Mouse (Mus musculus) kidney, embryonic 14.5 days (tissue): ENCODE data around the gene Gm21970. TPM values are rescaled to one million over a fixed set of nuclear protein-coding genes. Genes with fewer than 3 reads are reported as not detected.

Experiments used
- ATAC-seq: fragments of 200-750 bp; cut with Nextera tagmentation; 2 replicates; pipeline ENCODE4 v1.8.0; 2017; ENCODE audit warnings: moderate number of reproducible peaks, mild to moderate bottlenecking, moderate TSS enrichment, moderate library complexity; ENCODE audit not compliant: low FRiP score, low TSS enrichment
- H3K27ac ChIP-seq: fragments of 300-500 bp; sonication (generic); 2 replicates; pipeline ENCODE4 v1.5.1; 2014; ENCODE audit warnings: low read depth, mild to moderate bottlenecking, low read length, moderate library complexity, mixed read lengths
- H3K27me3 ChIP-seq: fragments of 300-500 bp; sonication (generic); 2 replicates; pipeline ENCODE4 v1.6.1; 2014; ENCODE audit warnings: mild to moderate bottlenecking, low read length; ENCODE audit not compliant: control insufficient read depth, insufficient read depth
- H3K36me3 ChIP-seq: fragments of 300-500 bp; sonication (generic); 2 replicates; pipeline ENCODE4 v1.6.1; 2014; ENCODE audit warnings: low read length, mixed read lengths; ENCODE audit not compliant: control insufficient read depth, insufficient read depth
- H3K4me1 ChIP-seq: fragments of 300-500 bp; sonication (generic); 2 replicates; pipeline ENCODE4 v1.6.1; 2014; ENCODE audit warnings: low read length, mixed read lengths; ENCODE audit not compliant: control insufficient read depth, insufficient read depth
- H3K4me2 ChIP-seq: fragments of 300-500 bp; sonication (generic); replicated peaks from 2 replicates; pipeline ENCODE4 v1.6.1; 2014; ENCODE audit warnings: low read depth, mild to moderate bottlenecking, low read length
- H3K4me3 ChIP-seq: fragments of 300-500 bp; sonication (generic); 2 replicates; pipeline ENCODE4 v1.5.1; 2014; ENCODE audit warnings: mild to moderate bottlenecking, low read length
- H3K9ac ChIP-seq: fragments of 300-500 bp; sonication (generic); 2 replicates; pipeline ENCODE4 v1.6.1; 2014; ENCODE audit warnings: low read depth, mild to moderate bottlenecking, low read length, moderate library complexity
- H3K9me3 ChIP-seq: fragments of 300-500 bp; sonication (generic); 2 replicates; pipeline ENCODE4 v1.6.1; 2016; ENCODE audit warnings: low read length; ENCODE audit not compliant: control insufficient read depth
- WGBS: fragments of 180-500 bp; shearing (Covaris S2); extraction: QIAGEN DNeasy Blood & Tissue Kit; methylation state at CpG from one replicate; pipeline ENCODE4 v1.1.7; 2014; 5-methylcytosine and 5-hydroxymethylcytosine counted together
- polyA plus RNA-seq: library from polyadenylated mRNA; unstranded; fragments of >200 nt; fragmentation: Nextera tagmentation; extraction: Ambion mirVana; gene quantifications from 2 replicates; pipeline ENCODE4 v1.2.1, GENCODE M21; 2014

Gm21970 gene
- polyA plus RNA-seq, 1 experiment from 2014 or later = not detected

DNA sequence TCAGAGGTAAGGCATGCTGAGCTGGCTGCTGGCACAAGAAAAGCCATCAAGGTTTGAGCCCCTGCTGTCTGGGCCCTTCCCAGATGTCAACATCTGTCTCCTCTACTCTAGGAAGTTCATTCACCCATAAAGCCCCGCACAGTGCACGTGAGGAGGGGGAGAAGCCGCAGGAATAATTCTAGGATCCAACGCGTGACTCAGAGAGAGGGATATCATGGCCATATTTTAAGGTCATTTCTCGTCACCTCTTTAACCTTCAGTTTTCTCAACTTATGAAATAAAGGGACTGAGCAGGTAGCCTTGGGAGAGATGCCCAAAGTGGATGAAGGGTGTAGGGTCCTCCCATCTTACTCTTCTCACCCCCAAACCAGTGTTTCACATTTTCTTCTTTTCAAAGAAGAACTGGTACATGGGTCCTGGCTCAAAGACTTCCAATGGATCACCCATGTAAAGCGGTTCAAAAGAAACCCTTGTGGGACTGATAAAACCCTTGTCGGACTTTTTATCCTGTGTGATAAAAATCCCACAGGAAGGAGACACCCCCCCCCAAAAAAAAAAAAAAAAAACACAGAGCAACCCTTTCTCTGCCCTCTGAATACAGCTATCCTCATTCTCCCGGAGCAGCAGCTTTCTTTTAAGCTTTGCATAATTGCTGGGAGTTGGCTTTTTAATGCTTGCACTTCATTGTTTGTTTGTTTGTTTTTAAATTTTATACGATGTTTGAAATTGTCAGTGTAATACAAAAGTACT lies 13.5 kb downstream of the Gm21970 start:
- H3K9me3 ChIP-seq = no peaks in the 10 kb centered on the region
- no peak overlapping the region for H3K4me3 ChIP-seq
- no peaks in the 10 kb centered on the region for H3K27me3 ChIP-seq
- H3K27ac ChIP-seq = no peak overlapping the region
- no peak for ATAC-seq
- H3K36me3 ChIP-seq = peaks cover 11% of the 10 kb centered on the region
- 59% methylated on average over 10 of the region's 10 CpGs for WGBS
- no peak overlapping the region for H3K4me2 ChIP-seq
- H3K9ac ChIP-seq = no peak overlapping the region
- no peaks in the 10 kb centered on the region for H3K4me1 ChIP-seq

DNA sequence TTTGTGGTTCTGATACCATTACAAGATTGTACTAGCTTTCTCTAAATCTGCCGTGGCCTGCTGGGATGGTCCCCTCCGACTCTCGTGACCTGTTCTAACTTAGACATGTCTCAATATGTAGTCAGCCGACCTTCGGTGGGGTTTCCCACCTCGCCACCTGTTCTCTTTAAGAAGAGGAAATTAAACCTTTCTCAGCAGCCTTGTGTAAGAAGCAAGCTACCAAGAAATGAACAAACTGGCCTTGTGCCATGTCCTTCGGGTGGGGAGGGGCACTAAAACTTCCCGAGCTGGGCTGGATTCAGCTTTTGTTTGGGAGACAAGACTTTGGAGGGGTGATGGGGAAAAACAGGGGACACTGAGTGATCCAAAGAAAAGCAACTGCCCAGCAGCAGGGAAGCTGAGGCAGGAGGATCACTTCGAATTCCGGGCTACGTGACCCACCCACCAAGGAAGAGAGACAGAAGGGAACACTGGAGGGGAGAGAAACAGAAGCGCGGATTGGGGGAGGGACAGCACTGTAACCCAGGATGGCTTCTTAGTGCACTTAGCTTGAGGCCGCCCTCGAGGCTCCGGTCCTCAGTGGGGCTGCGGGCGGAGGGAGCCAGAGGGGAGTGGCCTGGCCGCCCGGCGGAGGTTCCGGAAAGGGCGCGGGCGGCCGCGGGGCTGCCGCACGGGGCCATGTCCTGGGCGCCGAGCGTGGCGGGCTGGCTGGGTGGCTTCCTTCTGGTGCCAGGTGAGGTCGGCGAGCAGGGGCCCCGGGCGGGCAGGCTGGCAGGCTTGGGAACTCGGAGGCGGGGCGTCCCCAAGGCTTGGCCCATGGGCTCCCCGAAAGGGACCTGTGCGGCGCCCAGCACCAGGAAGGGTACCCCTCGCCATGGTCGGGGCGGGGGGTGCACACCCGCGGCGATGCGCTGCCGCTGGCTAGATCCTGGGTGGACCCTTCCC lies 14.4 kb downstream of the Gm21970 start, which contains the start of gene Il10rb:
Gene Il10rb, plus strand, starts transcription at position 525 of the 945 bp plus-strand sequence.
- Histone ChIP-seq H3K27ac (peak within 1 kb of the TSS; percentile 62; the same call in 1 of the 2 replicates), H3K4me2 (peak within 1 kb of the TSS; percentile 98), H3K9me3 (no peaks in the 10 kb centered on the region), H3K9ac (peak within 1 kb of the TSS; percentile 86), H3K27me3 (no peaks in the 10 kb centered on the region), H3K4me3 (peak within 1 kb of the TSS; percentile 78), H3K4me1 (no peaks in the 10 kb centered on the region), H3K36me3 (peaks cover 11% of the 10 kb centered on the region)
- 6% methylated on average over 43 of the region's 51 CpGs for WGBS
- ATAC-seq = peak; percentile 87

- peak overlapping the region; percentile 62; the same call in 1 of the 2 replicates for H3K27ac ChIP-seq
- no peaks in the 10 kb centered on the region for H3K27me3 ChIP-seq
- peak overlapping the region; percentile 78 for H3K4me3 ChIP-seq
- no peaks in the 10 kb centered on the region for H3K4me1 ChIP-seq
- H3K4me2 ChIP-seq = peak overlapping the region; percentile 98
- ATAC-seq = no peak
- H3K9ac ChIP-seq = peak overlapping the region; percentile 86
- 3% methylated on average over 13 of the region's 13 CpGs for WGBS
- H3K9me3 ChIP-seq = no peaks in the 10 kb centered on the region
- H3K36me3 ChIP-seq = peaks cover 12% of the 10 kb centered on the region
Observed at GRCm38 (mm10) chr16:91406585-91407220, 15.2 kb downstream of the Gm21970 start.

- Histone ChIP-seq H3K4me3 (no peak overlapping the region), H3K9me3 (no peaks in the 10 kb centered on the region), H3K4me2 (no peak overlapping the region), H3K36me3 (peaks cover 22% of the 10 kb centered on the region; the same call in 1 of the 2 replicates), H3K9ac (no peak overlapping the region), H3K4me1 (no peaks in the 10 kb centered on the region), H3K27me3 (no peaks in the 10 kb centered on the region), H3K27ac (0 out of 2 replicates have a peak overlapping the region, but pooled peaks have one; percentile 37)
- 45% methylated on average over 12 of the region's 12 CpGs for WGBS
- no peak for ATAC-seq
Observed at GRCm38 (mm10) chr16:91413102-91413844, 21.8 kb downstream of the Gm21970 start.

DNA sequence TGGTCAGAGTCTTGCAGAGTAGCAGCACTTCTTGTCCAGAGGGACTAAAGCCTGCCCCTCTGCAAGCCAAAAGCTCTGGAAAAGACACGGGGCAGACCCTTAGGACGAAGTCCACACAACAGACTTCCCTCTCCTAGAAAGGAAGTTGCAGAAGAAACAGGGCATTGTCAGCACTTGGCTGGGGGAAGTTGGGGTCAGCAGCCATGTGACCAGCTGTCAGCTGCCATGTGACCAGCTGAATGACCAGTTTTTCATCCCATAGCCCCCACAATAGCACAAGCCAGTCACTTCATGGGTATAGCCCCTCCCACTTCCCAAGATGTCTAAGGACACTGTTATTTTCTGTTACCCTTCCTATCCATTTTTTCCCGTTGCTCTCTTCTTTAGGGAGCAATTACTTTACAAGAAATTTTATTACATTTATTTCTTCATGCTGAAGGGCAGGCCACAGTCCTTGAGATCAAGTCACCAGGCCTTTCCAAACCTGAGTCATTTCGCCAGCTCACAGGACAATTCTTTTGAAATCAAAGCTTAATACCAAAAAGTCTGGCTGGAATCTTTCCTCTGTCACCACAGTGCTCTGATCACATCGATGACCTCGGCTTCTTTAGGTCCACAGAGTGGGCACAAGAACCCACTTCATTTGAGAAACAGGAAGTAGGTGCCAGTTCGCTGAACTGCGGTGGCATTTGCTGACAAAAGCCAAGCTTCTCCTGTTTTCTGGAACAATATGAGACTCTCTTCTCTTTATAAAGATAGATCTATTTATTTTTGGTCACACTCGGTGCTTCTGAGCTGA lies 24.1 kb downstream of the Gm21970 start:
- no peak overlapping the region for H3K4me3 ChIP-seq
- no peaks in the 10 kb centered on the region for H3K9me3 ChIP-seq
- ATAC-seq = no peak
- H3K4me2 ChIP-seq = no peak overlapping the region
- no peak overlapping the region for H3K9ac ChIP-seq
- peaks cover 24% of the 10 kb centered on the region; the same call in 1 of the 2 replicates for H3K36me3 ChIP-seq
- no peaks in the 10 kb centered on the region for H3K27me3 ChIP-seq
- no peaks in the 10 kb centered on the region for H3K4me1 ChIP-seq
- H3K27ac ChIP-seq = no peak overlapping the region
- WGBS = 84% methylated on average over 9 of the region's 9 CpGs

DNA sequence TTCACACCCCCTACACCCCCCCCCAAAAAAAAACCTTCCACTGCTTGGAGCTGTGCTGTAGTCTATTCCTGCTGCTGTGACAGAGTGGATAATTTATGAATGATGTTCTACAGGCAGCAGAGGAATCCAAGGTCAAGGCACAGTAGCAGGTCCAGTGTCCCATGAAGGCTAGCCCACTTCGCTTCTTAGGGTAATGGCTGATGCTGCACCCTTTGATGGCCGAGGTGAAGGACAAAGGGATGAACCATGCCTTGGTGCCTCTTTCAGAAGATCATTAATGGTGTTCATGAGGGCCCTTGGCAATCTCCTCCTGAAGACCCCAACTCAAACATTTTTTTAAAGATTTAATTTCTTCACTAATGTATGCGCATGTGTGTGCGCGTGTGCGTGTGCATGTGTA lies 24.8 kb downstream of the Gm21970 start:
- H3K4me1 ChIP-seq = no peaks in the 10 kb centered on the region
- WGBS = 94% methylated on average over 6 of the region's 6 CpGs
- H3K27me3 ChIP-seq = no peaks in the 10 kb centered on the region
- H3K4me2 ChIP-seq = no peak overlapping the region
- no peak overlapping the region for H3K9ac ChIP-seq
- no peak for ATAC-seq
- peaks cover 24% of the 10 kb centered on the region; the same call in 1 of the 2 replicates for H3K36me3 ChIP-seq
- H3K4me3 ChIP-seq = no peak overlapping the region
- H3K9me3 ChIP-seq = no peaks in the 10 kb centered on the region
- no peak overlapping the region for H3K27ac ChIP-seq

- WGBS = 67% methylated on average over 7 of the region's 7 CpGs
- no peak for ATAC-seq
- H3K36me3 ChIP-seq = peaks cover 24% of the 10 kb centered on the region
- no peak overlapping the region for H3K4me2 ChIP-seq
- H3K27me3 ChIP-seq = no peaks in the 10 kb centered on the region
- H3K9me3 ChIP-seq = no peaks in the 10 kb centered on the region
- no peak overlapping the region for H3K4me3 ChIP-seq
- H3K4me1 ChIP-seq = no peaks in the 10 kb centered on the region
- no peak overlapping the region for H3K9ac ChIP-seq
- no peak overlapping the region for H3K27ac ChIP-seq
Observed at GRCm38 (mm10) chr16:91416938-91417337, 25.4 kb downstream of the Gm21970 start.

GRCm38 (mm10) chr16:91418531-91418930 lies 27.0 kb downstream of the Gm21970 start:
- Histone ChIP-seq H3K27ac (no peak overlapping the region), H3K4me3 (no peak overlapping the region), H3K4me1 (no peaks in the 10 kb centered on the region), H3K9me3 (no peaks in the 10 kb centered on the region), H3K4me2 (no peak overlapping the region), H3K27me3 (no peaks in the 10 kb centered on the region), H3K9ac (no peak overlapping the region), H3K36me3 (peaks cover 28% of the 10 kb centered on the region)
- WGBS = 72% methylated on average over 5 of the region's 5 CpGs
- ATAC-seq = no peak
